Mouse (Mus musculus): ENCODE data around the gene Svopl. TPM values are rescaled to one million over a fixed set of nuclear protein-coding genes. Genes with fewer than 3 reads are reported as not detected.

Svopl gene
- 0.26 and 0.92 TPM in 2 replicates for polyA plus RNA-seq (2012; rRNA removed)

DNA sequence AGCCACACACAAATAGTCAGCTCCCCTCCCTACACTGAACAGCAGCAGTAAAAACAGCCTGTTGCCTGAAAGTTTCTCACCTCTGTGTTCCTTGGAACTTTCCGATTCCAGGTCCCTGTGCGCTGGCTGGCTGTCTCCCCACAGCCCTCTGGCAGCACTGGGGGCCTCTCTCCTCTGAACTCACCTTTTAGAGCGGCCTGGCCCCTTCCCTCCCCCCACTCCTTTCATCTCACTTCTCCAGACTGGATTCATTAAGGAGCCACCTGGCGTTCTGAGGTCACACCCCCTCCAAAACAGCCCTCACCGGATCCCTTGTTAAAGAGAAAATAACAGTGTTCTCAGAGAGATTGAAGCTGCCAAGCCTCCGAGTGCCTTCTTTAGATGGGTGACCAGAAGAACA, at the start of gene Svopl:
TSS of gene Svopl (minus strand) at position 159 of the 400 bp plus-strand sequence.

Other genes starting within 250 kb of the Svopl start
- 50.4 and 75.5 TPM in 2 replicates for gene Trim24, start 176.2 kb downstream of the Svopl start, polyA plus RNA-seq (2012; rRNA removed)
- gene Tmem213, start 62.3 kb upstream of the Svopl start, polyA plus RNA-seq (2012; rRNA removed): not detected in 2 replicates
- gene Atp6v0a4, start 77.6 kb upstream of the Svopl start, polyA plus RNA-seq (2012; rRNA removed): 0.13 and 0.15 TPM in 2 replicates
- 12.2 and 17.5 TPM in 2 replicates for gene D630045J12Rik, start 207.0 kb upstream of the Svopl start, polyA plus RNA-seq (2012; rRNA removed)